Mouse (Mus musculus) liver, embryonic 14.5 days (tissue): Measurements from ENCODE around the gene Pde9a.

ENCODE experiments used
- CTCF ChIP-seq: IDR thresholded peaks from 2 replicates; pipeline ENCODE4 v1.5.1; 2016; ENCODE audit warnings: antibody characterized with exemption, low read depth, control low read depth
- EP300 ChIP-seq: IDR thresholded peaks from 2 replicates; pipeline ENCODE4 v1.6.1; 2016; ENCODE audit warnings: antibody characterized with exemption, low read depth

DNA sequence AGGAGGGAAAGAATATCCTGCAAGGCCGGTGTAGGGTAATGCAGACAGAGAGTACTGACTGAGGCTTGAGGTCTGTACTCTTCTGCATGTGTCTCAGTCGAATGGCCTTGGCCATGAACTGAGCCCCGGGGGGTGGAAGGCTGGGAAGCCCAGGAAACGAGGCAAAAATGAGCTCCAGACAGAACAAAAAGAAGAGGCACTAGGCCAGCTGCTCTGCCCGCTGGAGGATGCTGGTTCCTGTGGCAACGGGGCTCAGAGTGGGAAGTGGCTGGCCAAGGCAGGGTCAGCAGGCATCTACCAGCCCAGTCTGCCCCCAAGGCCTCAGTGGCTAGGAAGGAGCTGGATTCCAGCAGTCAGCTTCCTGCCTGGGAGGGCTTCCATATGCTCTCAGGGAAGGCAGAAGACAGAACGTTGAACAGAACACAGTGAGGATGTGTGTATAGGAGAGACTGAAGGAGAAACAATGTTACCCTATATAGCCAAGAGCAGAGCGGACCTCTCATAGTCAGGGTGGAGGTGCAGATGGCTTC is 65.2 kb downstream of the Pde9a start:
- TF ChIP-seq CTCF (no peak), EP300 (no peak)
